Mouse (Mus musculus) liver, embryonic 11.5 days (tissue): ENCODE results near the gene Dip2b. TPM values are rescaled to one million over a fixed set of nuclear protein-coding genes. Genes with fewer than 3 reads are reported as not detected.

Source experiments
- ATAC-seq: fragments of 200-750 bp; cut with Nextera tagmentation; replicated peaks from 2 replicates; pipeline ENCODE4 v1.8.0; 2017; ENCODE audit warnings: moderate number of reproducible peaks, mild to moderate bottlenecking, moderate TSS enrichment, moderate library complexity; ENCODE audit not compliant: low FRiP score
- DNase-seq: peaks from one replicate; pipeline ENCODE4 v3.0.0-alpha.2; 2017; ENCODE audit warnings: low spot score
- H3K27ac ChIP-seq: fragments of 300-500 bp; sonication (generic); 2 replicates; pipeline ENCODE4 v1.5.1; 2014; ENCODE audit warnings: mild to moderate bottlenecking, low read depth, low read length, control low read depth
- H3K27me3 ChIP-seq: fragments of 300-500 bp; sonication (generic); replicated peaks from 2 replicates; pipeline ENCODE4 v1.6.1; 2014; ENCODE audit warnings: low read length, mixed read lengths; ENCODE audit not compliant: control insufficient read depth, insufficient read depth
- H3K36me3 ChIP-seq: fragments of 300-500 bp; sonication (generic); 2 replicates; pipeline ENCODE4 v1.6.1; 2014; ENCODE audit warnings: mild to moderate bottlenecking, low read length, moderate library complexity, mixed read lengths; ENCODE audit not compliant: control insufficient read depth, insufficient read depth
- H3K4me1 ChIP-seq: fragments of 300-500 bp; sonication (generic); replicated peaks from 2 replicates; pipeline ENCODE4 v1.6.1; 2014; ENCODE audit warnings: low read length, mixed read lengths; ENCODE audit not compliant: control insufficient read depth, insufficient read depth
- H3K4me2 ChIP-seq: fragments of 300-500 bp; sonication (generic); 2 replicates; pipeline ENCODE4 v1.6.1; 2014; ENCODE audit warnings: mild to moderate bottlenecking, control low read depth, moderate library complexity
- H3K4me3 ChIP-seq: fragments of 300-500 bp; sonication (generic); 2 replicates; pipeline ENCODE4 v1.5.1; 2014; ENCODE audit warnings: low read depth, low read length, control low read depth
- H3K9ac ChIP-seq: fragments of 300-500 bp; sonication (generic); 2 replicates; pipeline ENCODE4 v1.6.1; 2014; ENCODE audit warnings: low read depth, low read length, control low read depth
- H3K9me3 ChIP-seq: fragments of 300-500 bp; sonication (generic); 2 replicates; pipeline ENCODE4 v1.6.1; 2016; ENCODE audit warnings: low read length, inconsistent platforms, mixed read lengths; ENCODE audit not compliant: control insufficient read depth
- WGBS: fragments of 180-500 bp; shearing (Covaris S2); extraction: QIAGEN DNeasy Blood & Tissue Kit; methylation state at CpG from one replicate; pipeline ENCODE4 v1.1.7; 2014; 5-methylcytosine and 5-hydroxymethylcytosine counted together
- polyA plus RNA-seq: library from polyadenylated mRNA; unstranded; fragments of >200 nt; fragmentation: Nextera tagmentation; extraction: Ambion mirVana; gene quantifications from 2 replicates; pipeline ENCODE4 v1.2.1, GENCODE M21; 2014

The Dip2b gene
- polyA plus RNA-seq, 1 experiment from 2014 or later: 10.4 TPM

GRCm38 (mm10) chr15:100084882-100085281, 46.4 kb downstream of the Dip2b start:
- H3K27me3 ChIP-seq: no peaks in the 10 kb centered on the region
- ATAC-seq: no peak
- H3K9ac ChIP-seq: no peak overlapping the region
- no peak overlapping the region for H3K4me3 ChIP-seq
- WGBS: 67% methylated on average over 4 of the region's 4 CpGs
- H3K36me3 ChIP-seq: no peaks in the 10 kb centered on the region
- H3K4me2 ChIP-seq: no peak overlapping the region
- no peak for DNase-seq
- no peak overlapping the region for H3K27ac ChIP-seq
- no peaks in the 10 kb centered on the region for H3K9me3 ChIP-seq
- H3K4me1 ChIP-seq: peaks cover 8% of the 10 kb centered on the region; the same call in 1 of the 2 replicates

DNA sequence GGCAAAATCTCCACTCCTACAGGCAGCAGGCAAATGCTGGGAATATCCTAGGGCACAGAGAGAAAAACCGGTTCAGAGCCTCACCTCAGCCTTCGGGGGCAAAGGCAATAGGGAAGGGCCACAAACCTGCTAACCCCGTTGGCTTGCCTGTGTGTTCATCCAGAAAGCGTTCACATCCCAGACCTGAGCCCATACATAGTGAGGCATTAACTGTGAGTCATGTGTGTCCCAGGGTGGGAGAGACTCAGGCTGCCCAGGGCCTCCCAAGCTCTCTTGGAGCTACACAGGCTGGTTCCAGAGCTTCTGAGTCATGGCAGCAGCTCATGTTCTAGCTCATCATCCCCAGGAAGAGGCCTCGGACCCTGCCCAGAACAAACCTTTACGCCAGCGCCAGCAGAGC, 49.6 kb downstream of the Dip2b start:
- H3K27ac ChIP-seq: no peak overlapping the region
- H3K4me1 ChIP-seq: peaks cover 10% of the 10 kb centered on the region
- H3K4me3 ChIP-seq: no peak overlapping the region
- no peaks in the 10 kb centered on the region for H3K36me3 ChIP-seq
- no peak overlapping the region for H3K9ac ChIP-seq
- H3K9me3 ChIP-seq: no peaks in the 10 kb centered on the region
- ATAC-seq (no peak), DNase-seq (no peak)
- WGBS: 83% methylated on average over 7 of the region's 7 CpGs
- no peak overlapping the region for H3K4me2 ChIP-seq
- no peaks in the 10 kb centered on the region for H3K27me3 ChIP-seq

DNA sequence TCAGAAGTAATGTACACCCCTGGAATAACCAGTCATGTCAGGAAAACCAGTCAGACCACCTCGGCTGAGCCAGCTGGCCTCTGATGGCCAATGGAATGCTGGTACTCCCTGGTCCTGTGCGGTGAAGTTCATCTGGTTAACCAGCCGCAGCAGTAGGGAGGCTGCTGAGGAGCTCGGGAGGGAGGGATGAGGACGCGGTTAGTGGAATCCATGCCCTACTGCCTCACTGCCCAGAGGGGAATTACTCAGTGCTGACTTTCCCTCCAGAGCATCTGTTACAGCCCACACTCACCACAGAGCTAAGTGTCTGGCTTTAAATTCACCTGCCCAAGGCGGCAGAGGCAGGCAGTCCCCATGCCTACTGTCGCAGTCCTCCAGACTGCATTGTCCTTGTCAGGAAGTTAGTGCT, 51.2 kb downstream of the Dip2b start:
- H3K4me1 ChIP-seq: peaks cover 10% of the 10 kb centered on the region
- H3K27me3 ChIP-seq: no peaks in the 10 kb centered on the region
- WGBS: 36% methylated on average over 8 of the region's 8 CpGs
- H3K27ac ChIP-seq: no peak overlapping the region
- no peak overlapping the region for H3K4me3 ChIP-seq
- no peak for DNase-seq
- H3K9ac ChIP-seq: no peak overlapping the region
- H3K4me2 ChIP-seq: no peak overlapping the region
- ATAC-seq: no peak
- H3K36me3 ChIP-seq: no peaks in the 10 kb centered on the region
- H3K9me3 ChIP-seq: no peaks in the 10 kb centered on the region

DNA sequence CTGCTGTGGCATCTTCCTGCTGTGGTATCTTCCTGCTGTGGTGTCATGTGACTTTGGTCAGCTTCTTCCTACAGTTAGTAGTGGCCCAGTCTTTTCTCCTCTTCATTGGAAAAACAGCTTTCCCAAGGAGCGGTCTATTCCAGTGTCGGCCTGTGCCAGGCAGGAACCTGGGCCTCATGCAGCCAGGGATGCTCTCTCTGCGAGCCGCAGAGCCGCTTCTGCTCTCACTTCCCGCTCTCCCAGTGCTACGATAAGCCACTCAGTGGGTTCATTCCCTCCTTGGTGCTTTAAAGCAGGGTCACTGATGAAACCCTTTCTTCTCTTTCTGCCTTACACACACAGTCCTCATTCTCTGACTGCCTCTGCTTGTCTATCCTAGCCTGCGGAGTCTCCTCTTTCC, 53.4 kb downstream of the Dip2b start:
- ATAC-seq (no peak), DNase-seq (no peak)
- Histone ChIP-seq H3K9me3 (no peaks in the 10 kb centered on the region), H3K27ac (no peak overlapping the region), H3K9ac (no peak overlapping the region), H3K4me2 (no peak overlapping the region), H3K27me3 (no peaks in the 10 kb centered on the region), H3K36me3 (no peaks in the 10 kb centered on the region), H3K4me3 (no peak overlapping the region), H3K4me1 (peaks cover 10% of the 10 kb centered on the region)
- 57% methylated on average over 8 of the region's 8 CpGs for WGBS

GRCm38 (mm10) chr15:100092258-100092657, 53.8 kb downstream of the Dip2b start:
- DNase-seq: no peak
- no peaks in the 10 kb centered on the region for H3K27me3 ChIP-seq
- WGBS: 43% methylated on average over 16 of the region's 16 CpGs
- no peak overlapping the region for H3K4me3 ChIP-seq
- no peak overlapping the region for H3K27ac ChIP-seq
- H3K4me1 ChIP-seq: peaks cover 10% of the 10 kb centered on the region
- no peak overlapping the region for H3K9ac ChIP-seq
- no peaks in the 10 kb centered on the region for H3K36me3 ChIP-seq
- ATAC-seq: no peak
- no peaks in the 10 kb centered on the region for H3K9me3 ChIP-seq
- H3K4me2 ChIP-seq: no peak overlapping the region

- 78% methylated on average over 7 of the region's 7 CpGs for WGBS
- no peak for ATAC-seq
- DNase-seq: no peak
- Histone ChIP-seq H3K36me3 (no peaks in the 10 kb centered on the region), H3K9me3 (no peaks in the 10 kb centered on the region), H3K27ac (no peak overlapping the region), H3K4me1 (peaks cover 11% of the 10 kb centered on the region), H3K4me3 (no peak overlapping the region), H3K4me2 (no peak overlapping the region), H3K9ac (no peak overlapping the region), H3K27me3 (no peaks in the 10 kb centered on the region)
Observed at GRCm38 (mm10) chr15:100096587-100097428, 58.3 kb downstream of the Dip2b start.

DNA sequence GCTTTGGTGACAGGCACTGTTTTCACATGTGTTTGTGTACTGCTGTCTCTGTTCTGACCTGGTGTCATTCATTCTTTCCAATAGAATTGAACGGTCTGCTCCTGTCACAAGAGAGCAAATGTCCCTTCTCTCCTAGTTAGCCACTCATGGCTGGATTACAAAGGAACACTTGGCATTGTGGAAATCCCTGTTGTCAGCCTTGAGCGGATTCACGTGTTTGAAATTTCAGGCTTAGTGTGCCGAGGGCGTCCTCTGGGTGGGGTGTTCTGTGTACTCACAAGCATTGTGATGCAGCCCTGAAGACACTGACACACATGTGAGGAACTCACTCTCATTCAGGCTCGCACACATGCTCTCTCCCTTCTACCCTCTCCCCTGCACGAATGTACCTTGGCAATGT, 61.9 kb downstream of the Dip2b start:
- ATAC-seq (no peak), DNase-seq (no peak)
- no peak overlapping the region for H3K4me2 ChIP-seq
- no peaks in the 10 kb centered on the region for H3K9me3 ChIP-seq
- no peak overlapping the region for H3K27ac ChIP-seq
- H3K9ac ChIP-seq: no peak overlapping the region
- no peaks in the 10 kb centered on the region for H3K27me3 ChIP-seq
- WGBS: 86% methylated on average over 7 of the region's 7 CpGs
- no peaks in the 10 kb centered on the region for H3K36me3 ChIP-seq
- H3K4me3 ChIP-seq: no peak overlapping the region
- H3K4me1 ChIP-seq: peaks cover 9% of the 10 kb centered on the region; the same call in 1 of the 2 replicates

DNA sequence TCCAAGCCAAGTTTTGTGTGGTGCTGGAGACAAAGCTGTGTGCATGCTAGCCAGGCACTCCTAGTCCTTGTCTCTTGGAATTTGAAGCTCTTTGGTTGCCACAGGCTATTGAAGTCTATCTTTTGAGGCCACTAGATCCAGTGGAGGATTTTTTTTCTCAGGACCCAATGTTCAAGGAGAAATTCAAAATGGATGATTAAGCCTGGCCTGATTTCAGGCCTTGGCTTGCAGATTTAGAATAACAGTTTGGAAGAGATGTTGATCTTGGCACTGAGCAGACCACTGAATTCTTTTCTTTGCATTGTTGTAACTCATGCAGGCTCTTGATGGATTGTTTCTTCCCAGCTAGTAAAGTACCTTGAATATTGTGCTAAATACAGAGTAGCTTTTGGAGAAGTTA, 62.7 kb downstream of the Dip2b start:
- Histone ChIP-seq H3K4me2 (no peak overlapping the region), H3K27ac (no peak overlapping the region)

DNA sequence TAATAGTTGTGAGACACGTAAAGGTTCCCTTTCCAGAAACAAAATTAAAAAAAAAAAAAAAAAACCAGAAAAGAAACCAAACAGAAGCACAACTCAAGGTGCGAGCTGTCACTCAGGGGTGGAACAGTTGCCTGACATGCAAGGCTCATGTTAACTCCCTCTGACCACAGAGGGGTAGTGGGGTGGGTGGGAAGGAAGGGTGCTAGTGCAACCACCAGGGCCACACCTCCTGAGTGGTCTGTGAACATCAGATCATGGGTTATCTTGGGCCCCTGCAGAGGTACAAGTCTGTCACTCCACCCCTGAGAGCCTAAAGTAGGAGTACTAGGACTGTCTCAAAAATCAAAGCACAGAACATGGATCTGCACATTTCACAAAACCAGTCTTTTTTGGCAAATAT, 65.7 kb downstream of the Dip2b start:
- Histone ChIP-seq H3K27me3 (no peaks in the 10 kb centered on the region), H3K36me3 (no peaks in the 10 kb centered on the region), H3K4me3 (no peak overlapping the region), H3K4me2 (no peak overlapping the region), H3K9ac (no peak overlapping the region), H3K27ac (no peak overlapping the region), H3K9me3 (no peaks in the 10 kb centered on the region), H3K4me1 (peaks cover 10% of the 10 kb centered on the region; the same call in 1 of the 2 replicates)
- ATAC-seq (peak; percentile 68; the same call in 1 of the 2 replicates), DNase-seq (no peak)
- 63% methylated on average over 2 of the region's 2 CpGs for WGBS

More for the DNA sequence above, 62.7 kb downstream of the Dip2b start:
- DNase-seq (no peak), ATAC-seq (no peak)
- Histone ChIP-seq H3K36me3 (no peaks in the 10 kb centered on the region), H3K9me3 (no peaks in the 10 kb centered on the region), H3K4me1 (peaks cover 9% of the 10 kb centered on the region; the same call in 1 of the 2 replicates), H3K9ac (no peak overlapping the region), H3K4me3 (no peak overlapping the region), H3K27me3 (no peaks in the 10 kb centered on the region)
